Mouse (Mus musculus) cerebellum, adult 2 months (tissue): Measurements from ENCODE around the gene Ankrd36.

Source experiments
- CTCF ChIP-seq: fragments of 200-500 bp; IDR thresholded peaks from 2 replicates; pipeline ENCODE4 v1.5.1; 2011; ENCODE audit warnings: low read depth, mild to moderate bottlenecking, control low read depth, low read length, moderate library complexity, borderline replicate concordance; ENCODE audit not compliant: insufficient read depth
- POLR2A ChIP-seq: fragments of 200-500 bp; IDR thresholded peaks from 2 replicates; pipeline ENCODE4 v1.6.1; 2011; ENCODE audit warnings: low read length, control low read depth, borderline replicate concordance; ENCODE audit not compliant: insufficient read depth

- no peak for TF ChIP-seq CTCF
- no peak for TF ChIP-seq POLR2A
Measured at GRCm38 (mm10) chr11:5530172-5530571, 39.3 kb upstream of the Ankrd36 start.
